Mouse (Mus musculus): Measurements from ENCODE around the gene Prelp.

The Prelp gene

GRCm38 (mm10) chr1:133907949-133908658 lies 13.1 kb downstream of the Prelp start, which contains the start of gene Optc:
Gene Optc, minus strand, starts transcription at chr1:133907999.
- in situ Hi-C loops (cut with MboI, MseI) = loop anchor here in 1 of 2 experiments (5.0 kb wide), 1 partner anchor 139 kb away; no protein-coding TSS in a partner anchor

DNA sequence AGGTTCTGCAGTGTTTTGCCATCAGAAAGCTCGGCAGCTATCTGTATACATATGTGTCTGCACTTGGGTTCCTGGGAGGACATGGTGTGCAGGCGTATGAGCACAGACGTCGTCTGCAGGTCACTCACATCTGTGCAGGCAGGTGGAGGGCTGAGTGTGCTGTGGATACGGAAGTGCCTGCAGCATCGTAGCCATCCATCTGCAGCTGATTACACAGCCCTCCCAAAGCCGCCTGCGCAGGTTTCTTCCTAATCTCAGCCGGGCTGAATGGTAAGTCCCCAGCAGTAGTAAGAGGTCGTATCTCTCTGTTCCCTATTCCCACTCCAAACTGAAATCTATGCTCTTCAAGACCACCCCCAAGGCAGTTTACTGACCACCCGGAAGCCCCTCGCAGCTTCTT lies 14.8 kb downstream of the Prelp start:
- in situ Hi-C loops (cut with MboI, MseI) = loop anchor here in 1 of 2 experiments (5.0 kb wide), 1 partner anchor 141 kb away; no protein-coding TSS in a partner anchor

- in situ Hi-C loops (cut with MboI, MseI) = no loop called here
Observed at GRCm38 (mm10) chr1:133900825-133901224, 20.4 kb downstream of the Prelp start.

- in situ Hi-C loops (cut with MboI, MseI) = no loop called here
Observed at GRCm38 (mm10) chr1:133899043-133899542, 22.1 kb downstream of the Prelp start.

DNA sequence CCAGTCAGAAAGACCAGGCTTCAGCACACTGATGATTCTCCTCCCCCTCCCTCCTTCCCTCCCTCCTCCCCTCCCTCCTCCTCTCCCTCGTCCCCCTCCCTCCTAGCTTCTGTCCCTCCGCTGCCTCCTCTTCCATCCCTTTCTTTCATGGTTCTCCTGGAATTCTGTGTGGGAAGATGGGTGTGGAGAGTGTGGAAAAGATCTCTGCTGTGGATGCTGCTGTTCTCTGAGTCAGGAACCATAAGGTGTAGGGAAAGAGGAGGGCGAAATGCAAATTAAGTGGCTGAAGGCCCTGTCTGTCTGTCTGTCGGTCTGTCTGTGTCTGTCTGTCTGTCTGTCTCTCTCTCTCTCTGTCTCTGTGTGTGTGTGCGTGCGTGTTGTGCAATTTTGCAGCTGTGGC lies 23.9 kb downstream of the Prelp start:
- in situ Hi-C loops (cut with MboI, MseI) = no loop called here

- in situ Hi-C loops (cut with MboI, MseI) = loop anchor here (5.0 kb wide), 3 partner anchors 39 to 154 kb away; no protein-coding TSS in a partner anchor
Observed at GRCm38 (mm10) chr1:133891489-133891888, 29.7 kb downstream of the Prelp start.

DNA sequence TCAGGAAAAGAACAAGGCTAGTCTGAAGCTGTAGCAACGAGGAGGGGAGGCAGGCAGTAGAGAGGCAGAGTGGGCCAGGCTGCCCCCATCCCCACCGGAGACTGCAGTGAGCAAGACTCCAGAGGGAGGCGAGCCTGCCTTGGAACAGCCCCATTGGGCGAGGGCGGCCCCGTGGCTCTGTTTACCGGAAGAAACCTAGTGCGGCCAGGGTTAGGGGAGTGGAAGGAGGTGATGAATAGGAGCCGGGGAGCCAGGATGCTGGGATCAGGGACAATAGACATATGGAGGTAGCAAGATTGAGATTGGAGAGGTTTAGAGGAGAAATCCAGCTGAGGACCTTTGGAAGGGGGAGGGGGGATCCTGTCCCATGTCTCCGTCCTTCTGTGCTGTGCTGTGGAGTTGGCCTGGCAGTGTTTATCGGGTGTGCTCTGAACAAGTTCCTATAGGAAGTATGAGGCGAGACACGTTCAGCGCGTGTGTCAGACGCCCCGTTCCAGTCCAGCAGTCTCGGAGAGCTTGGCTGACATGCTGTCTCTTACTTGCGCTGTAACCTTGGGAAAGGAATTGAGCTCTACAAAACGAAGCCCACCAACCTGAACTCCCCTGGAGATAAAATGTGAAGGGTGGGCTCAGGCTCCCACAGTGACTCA lies 31.1 kb downstream of the Prelp start:
- in situ Hi-C loops (cut with MboI, MseI) = loop anchor here (5.0 to 10.0 kb wide), 5 partner anchors 38 to 1435 kb away; partner anchors contain the start of gene Lmod1 (in 1 of the 2)

DNA sequence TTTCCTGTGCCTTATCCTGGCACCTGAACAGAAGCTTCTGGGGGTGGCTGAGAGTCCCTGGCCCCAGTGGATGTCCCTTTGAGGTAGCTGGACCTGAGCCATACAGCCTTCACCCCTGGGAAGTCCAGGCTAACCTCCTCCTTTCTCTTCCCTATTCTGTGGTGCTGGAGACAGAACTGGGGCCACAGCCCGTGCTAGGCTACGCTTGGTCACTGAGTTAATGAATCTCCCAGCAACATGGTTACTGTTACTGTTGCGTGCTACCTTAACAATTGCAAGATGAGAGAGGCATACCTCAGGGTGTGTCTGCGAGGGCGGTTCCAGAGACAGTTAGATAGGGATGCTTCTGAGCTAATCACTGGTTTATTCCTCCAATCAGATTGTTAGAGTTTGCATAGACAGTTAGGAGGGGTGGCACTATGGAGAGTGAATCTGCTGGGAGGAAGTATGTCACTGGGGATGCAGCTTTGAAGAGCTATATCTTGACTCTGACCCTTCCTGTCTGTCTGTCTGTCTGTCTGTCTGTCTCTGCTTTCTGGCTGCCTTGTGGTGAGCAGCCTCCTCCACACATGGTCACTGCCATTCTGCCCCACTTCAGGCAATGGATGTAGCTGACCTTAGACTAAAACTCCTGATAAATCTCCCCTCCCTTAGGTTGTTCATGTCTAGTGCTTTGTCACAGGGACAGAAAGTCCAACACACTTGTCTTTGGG lies 33.5 kb downstream of the Prelp start:
- in situ Hi-C loops (cut with MboI, MseI) = loop anchor here in 1 of 2 experiments (5.0 to 10.0 kb wide), 2 partner anchors 70 to 1437 kb away; partner anchors contain the start of gene Lmod1

GRCm38 (mm10) chr1:133887044-133887443 lies 34.2 kb downstream of the Prelp start:
- in situ Hi-C loops (cut with MboI, MseI) = loop anchor here in 1 of 2 experiments (5.0 to 10.0 kb wide), 2 partner anchors 70 to 1438 kb away; partner anchors contain the start of gene Lmod1

- in situ Hi-C loops (cut with MboI, MseI) = loop anchor here in 1 of 2 experiments (5.0 to 10.0 kb wide), 2 partner anchors 69 to 1438 kb away; partner anchors contain the start of gene Lmod1
Observed at GRCm38 (mm10) chr1:133886431-133886830, 34.8 kb downstream of the Prelp start.

DNA sequence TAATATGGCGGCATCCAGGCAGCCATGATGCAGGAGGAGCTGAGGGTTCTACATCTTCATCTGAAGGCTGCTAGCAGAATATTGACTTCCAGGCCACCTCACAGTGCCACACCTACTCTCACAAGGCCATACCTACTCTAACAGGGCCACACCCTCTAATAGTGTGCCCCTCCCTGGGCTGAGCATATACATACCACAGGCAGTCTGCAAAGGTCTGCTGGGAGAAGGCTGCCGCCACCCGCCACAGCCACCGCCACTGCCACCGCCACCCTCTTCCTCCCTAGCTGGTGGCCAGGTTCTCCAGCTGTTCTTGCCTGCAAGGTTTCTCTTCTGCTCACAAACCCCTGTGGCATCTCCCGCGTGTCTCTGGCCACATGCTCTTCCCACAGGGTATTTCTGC lies 35.4 kb downstream of the Prelp start:
- in situ Hi-C loops (cut with MboI, MseI) = loop anchor here in 1 of 2 experiments (5.0 to 10.0 kb wide), 2 partner anchors 69 to 1439 kb away; partner anchors contain the start of gene Lmod1

GRCm38 (mm10) chr1:133884746-133885145 lies 36.5 kb downstream of the Prelp start:
- in situ Hi-C loops (cut with MboI, MseI) = loop anchor here in 1 of 2 experiments (5.0 to 10.0 kb wide), 2 partner anchors 67 to 1440 kb away; partner anchors contain the start of gene Lmod1

DNA sequence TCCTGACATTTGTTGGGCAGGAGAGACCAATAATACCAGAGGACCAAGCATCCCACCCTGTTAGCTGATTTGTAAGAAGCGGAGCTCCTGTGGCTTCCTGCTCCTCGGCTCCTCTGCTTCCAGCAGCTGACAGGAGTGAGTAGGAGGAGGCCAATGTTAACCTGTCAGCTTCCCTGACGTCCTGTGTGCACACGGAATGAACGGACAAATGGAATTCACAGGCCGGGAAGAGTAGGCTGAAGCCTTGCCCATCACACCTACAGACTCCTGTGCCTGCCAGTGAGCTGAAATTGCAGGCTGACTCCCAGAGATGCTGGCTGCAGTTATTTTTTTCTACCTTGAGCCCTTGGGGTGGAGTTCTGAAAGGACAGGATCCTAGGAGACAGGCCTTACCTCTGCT lies 37.1 kb downstream of the Prelp start:
- in situ Hi-C loops (cut with MboI, MseI) = loop anchor here in 1 of 2 experiments (10.0 kb wide), 1 partner anchor 1441 kb away; the partner anchor contains the start of gene Lmod1

DNA sequence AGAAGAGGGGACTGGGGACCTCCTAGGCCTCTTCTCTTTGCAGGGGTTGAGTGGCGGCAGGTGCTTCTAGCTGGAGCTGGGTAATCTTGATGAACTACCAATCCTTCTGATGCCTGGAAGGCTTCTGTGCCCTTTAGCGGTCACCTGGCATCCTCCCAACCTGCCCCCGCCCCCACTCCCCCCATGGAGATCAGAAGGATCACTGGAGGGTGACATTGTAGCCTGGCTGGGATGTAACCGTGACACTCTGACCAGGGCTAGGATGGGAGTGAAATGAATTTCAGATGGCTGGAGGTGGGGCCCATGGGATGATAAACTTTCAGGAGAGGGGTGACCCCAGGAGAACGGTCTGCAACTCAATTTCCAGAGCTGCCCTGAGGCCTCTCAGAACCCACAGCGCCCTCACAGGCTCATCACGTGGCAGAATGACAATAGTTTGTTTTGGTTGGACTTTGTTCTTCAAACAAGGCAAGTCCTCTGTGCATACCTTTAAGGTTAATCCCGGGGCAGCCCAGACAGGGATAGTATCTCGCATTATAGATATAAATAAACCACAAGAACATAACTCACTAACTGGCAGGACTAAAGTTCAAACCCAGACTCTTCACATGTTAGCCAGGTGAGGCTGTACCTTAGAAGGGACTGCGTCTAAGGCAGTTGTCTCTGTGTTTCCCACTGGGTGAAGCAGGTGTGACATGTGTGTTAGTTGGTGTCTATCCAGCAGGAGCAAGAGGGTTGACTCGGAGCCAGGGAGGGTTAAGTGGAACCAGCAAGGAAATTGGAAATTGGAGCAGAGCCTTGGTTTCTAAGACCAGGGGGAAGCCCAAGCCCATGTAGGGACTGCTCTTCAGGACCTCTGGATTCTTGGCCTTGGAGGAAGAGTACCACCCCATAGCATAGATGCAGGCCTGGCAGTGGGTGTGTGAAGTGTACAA lies 38.7 kb downstream of the Prelp start:
- in situ Hi-C loops (cut with MboI, MseI) = loop anchor here in 1 of 2 experiments (10.0 kb wide), 1 partner anchor 1442 kb away; the partner anchor contains the start of gene Lmod1

DNA sequence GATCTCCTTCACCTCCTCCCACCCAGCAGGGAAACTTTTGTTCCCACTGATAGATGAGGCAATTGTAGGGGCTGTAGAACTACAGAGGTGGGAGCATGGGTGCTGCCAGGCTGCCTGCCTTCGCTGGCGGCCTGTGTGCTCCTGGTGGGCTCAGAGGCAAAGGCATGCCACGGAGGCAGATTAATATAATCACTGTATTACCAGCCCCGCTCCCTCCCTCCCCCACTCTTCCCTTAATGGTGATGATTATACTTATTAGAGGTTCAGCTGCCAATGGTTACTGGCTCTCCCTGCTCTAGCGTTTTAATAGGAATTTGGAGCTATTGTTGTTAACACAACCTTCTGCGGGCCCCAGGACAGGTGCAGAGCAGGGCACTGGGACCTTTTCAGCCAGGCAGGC lies 39.4 kb downstream of the Prelp start:
- in situ Hi-C loops (cut with MboI, MseI) = loop anchor here in 1 of 2 experiments (10.0 kb wide), 1 partner anchor 1443 kb away; the partner anchor contains the start of gene Lmod1

- in situ Hi-C loops (cut with MboI, MseI) = no loop called here
Observed at GRCm38 (mm10) chr1:133878825-133879423, 42.3 kb downstream of the Prelp start.

DNA sequence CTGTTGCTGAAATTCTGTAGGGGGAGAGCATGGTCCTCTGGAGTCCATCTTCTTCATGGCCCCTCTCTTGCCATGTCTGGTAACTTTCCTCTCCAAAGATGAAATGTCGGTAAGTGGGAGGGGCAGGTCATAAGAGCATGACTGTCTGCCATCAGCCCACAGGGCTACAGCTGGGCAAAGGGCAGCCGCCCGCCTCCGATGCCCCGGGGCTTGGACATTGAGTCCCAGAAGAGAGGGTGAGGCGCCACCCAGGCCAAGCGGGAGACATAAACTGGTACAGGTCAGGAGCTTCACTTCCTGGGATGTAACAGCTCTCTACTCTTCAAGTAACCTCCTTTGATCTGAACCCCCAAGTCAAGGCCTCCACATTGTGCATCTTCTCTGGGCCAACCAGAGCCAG lies 44.3 kb downstream of the Prelp start:
- in situ Hi-C loops (cut with MboI, MseI) = no loop called here

DNA sequence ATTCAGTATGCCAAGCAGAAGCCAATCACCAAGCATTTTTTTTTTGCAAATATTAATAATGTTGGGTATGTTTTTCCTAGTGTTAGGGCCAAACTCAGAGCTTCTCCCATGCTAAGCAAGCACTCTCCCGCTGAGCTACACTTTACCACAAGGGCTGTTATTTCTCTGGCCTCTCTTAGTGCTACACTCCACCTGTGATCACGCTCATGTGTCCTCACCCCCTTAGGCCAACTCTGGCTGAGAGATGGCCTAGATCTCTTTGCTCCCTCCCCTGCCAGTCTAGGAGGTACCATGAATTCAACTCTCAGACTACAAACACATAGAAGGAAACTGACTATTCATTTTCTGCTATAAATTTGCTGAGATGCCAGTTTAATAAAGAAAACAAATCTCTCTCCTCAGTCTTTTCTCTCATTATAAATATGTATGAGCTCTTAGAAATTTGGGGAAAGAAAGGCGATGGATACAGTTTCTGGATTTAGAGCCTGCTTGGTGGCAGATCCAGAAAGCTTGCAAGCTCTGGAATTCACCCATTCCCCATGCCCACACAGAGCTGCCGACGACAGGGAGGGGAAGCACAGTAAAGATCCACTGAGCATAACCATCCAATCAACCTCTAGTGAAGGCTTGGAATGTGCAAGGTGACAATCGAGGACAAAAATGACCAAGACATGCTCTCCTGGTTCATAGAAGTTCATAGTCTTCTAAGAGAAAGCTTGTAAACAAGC lies 48.0 kb downstream of the Prelp start:
- in situ Hi-C loops (cut with MboI, MseI) = no loop called here

DNA sequence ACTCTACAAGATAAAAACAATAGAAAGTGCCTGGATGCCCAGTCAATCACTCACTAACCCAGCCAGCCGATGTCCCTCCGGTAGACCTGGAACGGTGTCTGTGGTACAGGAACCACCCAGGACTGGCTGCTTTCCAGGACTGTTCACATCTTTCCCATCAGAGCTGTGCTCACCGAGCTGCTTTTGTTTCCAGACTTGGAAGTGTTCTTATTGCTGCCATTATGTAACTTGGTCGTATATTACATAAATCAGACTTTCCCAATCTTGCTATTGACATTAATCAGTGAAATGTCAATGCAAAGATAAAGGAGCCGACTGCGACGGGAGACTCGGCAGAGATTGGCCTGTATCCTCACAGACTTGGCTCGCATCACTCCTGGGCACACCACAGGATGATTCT lies 50.0 kb downstream of the Prelp start:
- in situ Hi-C loops (cut with MboI, MseI) = no loop called here
